Mouse (Mus musculus) megakaryocyte, embryonic 14.5 days (primary cell): ENCODE measurements at regions not wholly inside any gene's neighbourhood (a gene's known extent, or its start where the extent isn't known, plus 50 kb on each side); places are given as distances from the start of the nearest gene placed in this dataset.

Experiments used
- H3K27me3 ChIP-seq: replicated peaks from 2 replicates; pipeline ENCODE3; 2012; ENCODE audit warnings: inconsistent platforms
- H3K36me3 ChIP-seq: replicated peaks from 2 replicates; pipeline ENCODE3; 2012; ENCODE audit warnings: low read length, inconsistent platforms, mixed read lengths
- H3K4me1 ChIP-seq: 2 replicates; pipeline ENCODE4 v1.6.1; 2012; ENCODE audit warnings: inconsistent platforms
- H3K4me3 ChIP-seq: replicated peaks from 2 replicates; pipeline ENCODE3; 2012; ENCODE audit warnings: moderate library complexity, mild to moderate bottlenecking, inconsistent platforms
- H3K9me3 ChIP-seq: 2 replicates; pipeline ENCODE4 v1.6.1; 2012; ENCODE audit warnings: inconsistent platforms
- FLI1 ChIP-seq: IDR thresholded peaks from 2 replicates; pipeline ENCODE4 v1.6.1; 2012; ENCODE audit warnings: low read length, inconsistent platforms, mixed read lengths
- GATA1 ChIP-seq: IDR thresholded peaks from 3 replicates; pipeline ENCODE4 v1.6.1; 2012; ENCODE audit warnings: mixed read lengths, low read length, inconsistent platforms, borderline replicate concordance

DNA sequence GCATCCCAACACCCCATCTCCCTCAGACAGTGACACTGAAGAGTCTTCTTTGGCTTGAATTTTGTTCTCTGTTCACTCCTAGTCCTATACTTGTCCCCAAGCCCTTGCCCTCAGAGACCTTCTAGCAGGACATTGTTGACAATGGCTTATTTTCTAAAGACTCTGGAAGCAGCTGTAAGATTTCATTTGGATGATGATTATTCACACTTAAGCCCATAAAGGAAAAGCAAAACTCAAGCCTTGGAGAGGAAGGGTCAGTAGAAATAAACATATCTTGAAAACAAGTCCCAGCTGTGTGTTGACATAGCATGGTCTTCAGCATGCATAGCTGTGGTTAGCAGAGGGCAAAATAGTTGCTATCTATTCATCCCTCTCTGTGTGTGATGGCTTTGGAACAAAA is 59.9 kb upstream of the Cdh11 start:
- Histone ChIP-seq H3K4me3 (no peak overlapping the region), H3K4me1 (no peaks in the 10 kb centered on the region), H3K27me3 (no peaks in the 10 kb centered on the region), H3K9me3 (no peaks in the 10 kb centered on the region), H3K36me3 (no peaks in the 10 kb centered on the region)
- no peak for TF ChIP-seq GATA1
- TF ChIP-seq FLI1 = no peak

DNA sequence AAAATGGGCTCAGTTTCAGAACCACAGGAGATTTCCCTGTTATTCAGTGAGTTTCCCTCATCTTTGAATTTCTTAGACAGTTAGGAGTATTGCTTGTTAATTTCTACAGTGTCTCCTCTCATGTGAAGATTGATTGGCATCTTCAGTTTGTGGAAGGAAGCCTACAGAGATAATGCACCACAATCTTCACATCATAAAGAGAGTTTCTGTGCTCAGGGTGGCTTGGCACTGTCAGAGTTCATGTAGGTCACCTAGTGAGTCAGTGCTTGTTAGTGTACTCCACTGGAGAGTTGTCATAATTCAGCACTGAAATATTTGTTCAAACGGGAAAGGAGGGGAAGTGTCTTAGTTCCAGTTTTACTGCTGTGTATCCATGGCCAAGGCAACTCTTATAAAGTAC is 74.6 kb upstream of the Cdh11 start:
- H3K4me1 ChIP-seq = no peaks in the 10 kb centered on the region
- H3K36me3 ChIP-seq = no peaks in the 10 kb centered on the region
- peaks cover 5% of the 10 kb centered on the region; the same call in 1 of the 2 replicates for H3K9me3 ChIP-seq
- no peaks in the 10 kb centered on the region for H3K27me3 ChIP-seq
- TF ChIP-seq FLI1 = no peak
- TF ChIP-seq GATA1 = no peak
- H3K4me3 ChIP-seq = no peak overlapping the region

DNA sequence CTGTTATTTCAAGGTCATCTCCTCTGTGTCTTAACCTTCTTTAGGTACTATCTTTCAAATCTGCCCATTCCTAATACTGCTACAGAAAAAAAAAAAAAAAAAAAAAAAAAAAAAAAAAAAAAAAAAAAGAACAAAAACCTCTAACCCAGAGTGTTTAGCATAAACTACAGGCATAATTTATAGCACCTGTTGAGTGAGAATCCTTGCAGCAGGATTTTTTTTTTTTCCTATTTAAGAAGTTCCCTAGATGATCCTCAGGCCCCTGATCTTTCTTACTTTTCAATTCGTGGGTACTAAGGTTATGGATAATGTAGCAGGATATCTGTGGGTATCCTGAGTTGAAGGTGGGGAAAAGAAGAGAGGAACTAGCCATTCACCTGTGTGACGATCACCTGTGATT is 114.1 kb upstream of the Cdh11 start:
- H3K9me3 ChIP-seq = no peaks in the 10 kb centered on the region
- H3K36me3 ChIP-seq = no peaks in the 10 kb centered on the region
- no peak overlapping the region for H3K4me3 ChIP-seq
- H3K4me1 ChIP-seq = no peaks in the 10 kb centered on the region
- no peaks in the 10 kb centered on the region for H3K27me3 ChIP-seq
- TF ChIP-seq FLI1 (no peak), GATA1 (no peak)

DNA sequence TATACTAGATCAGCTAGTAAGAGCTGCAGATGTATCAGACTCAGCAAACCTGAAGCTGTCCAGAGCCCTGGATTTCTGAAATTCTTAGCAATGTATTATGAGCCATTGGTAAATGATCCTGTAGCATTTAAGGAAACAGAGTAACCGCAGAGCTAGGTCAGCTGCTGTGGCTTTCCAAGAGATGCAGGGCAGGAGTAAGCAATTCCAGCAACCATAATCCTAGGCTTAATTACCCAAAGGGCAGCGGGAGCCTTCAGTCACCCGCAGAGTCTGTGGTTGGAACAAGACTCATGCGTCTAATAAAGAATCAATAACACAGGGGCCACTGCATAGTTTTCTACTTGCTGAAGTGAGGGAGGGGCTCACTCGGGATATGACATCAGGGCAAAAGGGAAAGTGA is 115.2 kb upstream of the Cdh11 start:
- no peaks in the 10 kb centered on the region for H3K4me1 ChIP-seq
- H3K9me3 ChIP-seq = no peaks in the 10 kb centered on the region
- no peak for TF ChIP-seq FLI1
- no peak for TF ChIP-seq GATA1
- no peaks in the 10 kb centered on the region for H3K27me3 ChIP-seq
- H3K4me3 ChIP-seq = no peak overlapping the region
- no peaks in the 10 kb centered on the region for H3K36me3 ChIP-seq

DNA sequence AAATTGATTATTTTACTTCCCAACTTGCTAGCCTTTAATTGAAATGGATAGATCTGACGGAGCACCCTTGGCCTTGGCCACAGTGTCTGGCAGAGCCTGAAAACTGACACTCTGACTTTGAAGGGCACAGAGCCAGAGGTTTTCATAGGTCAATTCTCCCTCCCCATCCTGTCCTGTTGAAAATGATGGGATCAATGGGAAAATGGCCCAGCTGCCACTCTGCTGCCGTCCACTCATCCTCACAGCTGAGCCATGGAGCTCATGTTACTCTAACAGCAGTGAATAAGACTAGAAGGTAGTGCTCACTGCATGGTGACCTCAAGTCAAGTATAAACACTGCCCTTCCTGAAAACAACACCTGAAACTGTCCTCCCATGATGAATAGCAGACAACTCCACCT is 122.0 kb upstream of the Cdh11 start:
- Histone ChIP-seq H3K4me3 (no peak overlapping the region), H3K9me3 (peaks cover 11% of the 10 kb centered on the region), H3K27me3 (no peaks in the 10 kb centered on the region), H3K36me3 (no peaks in the 10 kb centered on the region), H3K4me1 (no peaks in the 10 kb centered on the region)
- TF ChIP-seq FLI1 (no peak), GATA1 (no peak)

DNA sequence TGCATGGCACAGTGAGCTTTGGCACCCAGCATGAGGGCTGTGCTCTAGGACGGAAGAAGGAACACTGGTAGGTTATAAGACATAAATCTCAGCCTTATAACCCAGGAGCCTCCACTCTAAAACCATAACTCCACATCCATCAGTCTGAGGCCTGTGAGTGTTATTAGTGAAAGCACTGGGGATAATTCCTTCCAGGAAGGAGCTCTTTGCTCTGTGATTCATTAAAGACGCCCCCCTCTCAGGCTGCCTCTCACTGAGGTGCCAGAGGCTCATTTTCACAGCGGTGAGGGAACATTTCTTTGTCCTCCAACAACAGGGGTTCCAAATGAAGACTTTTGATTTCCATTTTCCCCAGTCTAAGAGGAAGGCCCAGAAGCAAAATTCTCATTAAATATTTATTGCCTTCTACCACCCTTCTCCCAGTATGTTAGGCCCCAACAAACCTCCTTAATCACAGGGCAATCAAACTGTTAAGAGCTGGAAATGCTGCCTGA is 145.9 kb upstream of the Cdh11 start:
- no peak overlapping the region for H3K4me3 ChIP-seq
- no peaks in the 10 kb centered on the region for H3K36me3 ChIP-seq
- H3K4me1 ChIP-seq = no peaks in the 10 kb centered on the region
- no peak for TF ChIP-seq FLI1
- TF ChIP-seq GATA1 = no peak
- H3K27me3 ChIP-seq = no peaks in the 10 kb centered on the region
- peaks cover 3% of the 10 kb centered on the region; the same call in 1 of the 2 replicates for H3K9me3 ChIP-seq

DNA sequence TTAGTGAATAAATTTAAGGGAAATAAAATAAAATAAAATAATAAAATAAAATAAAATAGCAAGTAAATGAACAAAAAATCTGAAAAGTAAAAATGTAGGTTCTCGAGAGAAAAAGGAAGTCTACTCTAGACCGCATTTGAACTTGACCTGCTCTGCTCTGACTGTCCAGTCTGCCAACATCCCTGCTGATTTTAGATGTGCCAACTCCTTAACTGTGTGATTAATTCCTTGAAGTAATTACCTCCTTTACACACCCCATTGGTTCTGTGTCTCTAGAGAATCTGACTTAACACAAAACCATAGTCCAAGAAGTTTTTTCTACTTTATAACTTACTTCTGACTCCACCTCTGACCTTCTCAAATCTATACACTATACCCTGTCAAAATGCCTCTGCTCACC is 153.3 kb upstream of the Cdh11 start:
- H3K9me3 ChIP-seq = no peaks in the 10 kb centered on the region
- no peak overlapping the region for H3K4me3 ChIP-seq
- H3K27me3 ChIP-seq = no peaks in the 10 kb centered on the region
- TF ChIP-seq GATA1 (no peak), FLI1 (no peak)
- no peaks in the 10 kb centered on the region for H3K4me1 ChIP-seq
- H3K36me3 ChIP-seq = no peaks in the 10 kb centered on the region

DNA sequence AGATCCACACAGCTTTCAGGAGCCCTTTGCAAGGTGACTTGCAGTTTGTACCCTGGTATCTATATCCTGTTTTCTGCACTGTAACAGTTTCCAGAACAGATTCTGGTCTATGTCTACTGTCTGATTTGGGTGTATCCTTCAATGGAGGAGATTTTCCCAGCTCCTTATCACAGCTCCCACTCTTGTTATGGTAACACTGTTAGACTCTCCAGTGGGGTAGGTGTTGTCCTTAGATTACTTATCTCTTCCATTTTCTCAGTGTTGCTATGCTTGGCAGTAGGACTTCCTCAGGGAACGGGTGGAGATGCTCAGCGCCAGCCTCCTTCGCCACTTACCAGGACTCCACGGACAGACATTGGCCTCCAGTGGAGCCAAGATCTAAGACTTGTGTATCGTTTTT is 160.1 kb upstream of the Cdh11 start:
- TF ChIP-seq GATA1 (no peak), FLI1 (no peak)
- Histone ChIP-seq H3K27me3 (no peaks in the 10 kb centered on the region), H3K4me1 (no peaks in the 10 kb centered on the region), H3K9me3 (peaks cover 4% of the 10 kb centered on the region; the same call in 1 of the 2 replicates), H3K4me3 (no peak overlapping the region), H3K36me3 (no peaks in the 10 kb centered on the region)

DNA sequence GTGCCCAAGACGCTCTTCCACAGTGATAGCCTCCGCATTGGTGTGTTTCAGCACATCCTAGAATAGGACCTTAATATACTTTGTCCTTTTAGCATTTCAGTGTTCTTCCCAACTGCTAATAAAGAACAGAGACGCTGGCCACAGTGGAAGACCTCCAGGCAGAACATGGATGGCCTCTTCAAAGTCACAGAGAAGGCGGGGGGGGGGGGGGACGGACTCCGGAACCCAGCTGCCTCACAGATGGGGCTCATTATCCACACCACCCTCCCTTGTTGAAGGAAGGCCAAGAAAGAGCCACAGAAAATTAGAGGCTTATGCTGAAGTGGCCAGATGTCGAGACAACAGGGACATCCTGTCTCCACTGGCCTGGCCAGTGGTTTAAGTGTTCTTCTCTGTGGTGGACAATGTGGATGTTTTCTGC is 192.7 kb upstream of the Cdh11 start:
- H3K36me3 ChIP-seq = no peaks in the 10 kb centered on the region
- H3K4me1 ChIP-seq = no peaks in the 10 kb centered on the region
- H3K27me3 ChIP-seq = no peaks in the 10 kb centered on the region
- no peak for TF ChIP-seq GATA1
- TF ChIP-seq FLI1 = no peak
- H3K4me3 ChIP-seq = no peak overlapping the region
- no peaks in the 10 kb centered on the region; the same call in 1 of the 2 replicates for H3K9me3 ChIP-seq

DNA sequence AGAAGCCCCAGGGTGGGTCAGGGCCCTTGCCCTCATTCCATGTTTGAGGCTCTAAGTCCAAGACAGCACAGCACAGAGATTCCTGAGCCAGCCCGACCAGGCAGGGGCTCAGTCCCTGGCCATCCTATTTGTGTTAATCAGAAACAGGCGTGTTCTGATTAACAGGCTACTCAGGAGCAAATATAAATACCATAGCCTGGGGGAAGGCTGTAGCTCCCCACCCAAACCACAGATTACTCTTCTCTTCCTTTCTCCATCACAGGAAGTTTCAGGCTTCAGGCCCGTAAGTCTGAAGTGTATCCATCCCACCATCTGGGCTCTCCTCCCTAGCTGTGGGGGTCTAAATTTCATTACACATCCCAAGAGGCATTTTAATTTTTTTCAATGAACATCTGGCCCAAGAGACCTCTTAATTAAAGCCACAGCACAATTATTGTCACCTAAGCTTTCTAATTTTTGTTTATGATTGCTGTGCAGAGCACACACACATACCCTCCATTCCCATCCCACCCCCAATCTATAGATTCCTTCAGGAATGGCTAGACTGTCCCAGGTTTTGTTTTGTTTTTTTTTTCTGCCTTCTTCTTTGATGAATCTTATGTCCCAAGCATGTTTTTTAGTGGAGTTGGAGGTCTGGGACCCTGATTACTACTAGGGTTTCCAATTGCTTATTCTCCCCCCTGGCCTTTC is 197.9 kb upstream of the Cdh11 start:
- TF ChIP-seq GATA1 (no peak), FLI1 (no peak)
- H3K9me3 ChIP-seq = peaks cover 11% of the 10 kb centered on the region; the same call in 1 of the 2 replicates
- H3K36me3 ChIP-seq = no peaks in the 10 kb centered on the region
- H3K27me3 ChIP-seq = no peaks in the 10 kb centered on the region
- no peaks in the 10 kb centered on the region for H3K4me1 ChIP-seq
- H3K4me3 ChIP-seq = no peak overlapping the region
